Mouse (Mus musculus) cerebellum, adult 11 months (tissue): Measurements from ENCODE around the gene Dpp3.
"Not testable (repeated sequence)": the region's sequence is repeated elsewhere in the genome, so short reads cannot be mapped to it uniquely, and the experiment has no call there.

ENCODE experiments used
- DNase-seq: peaks from one replicate; pipeline ENCODE4 v3.0.0; 2022

Gene Dpp3

DNA sequence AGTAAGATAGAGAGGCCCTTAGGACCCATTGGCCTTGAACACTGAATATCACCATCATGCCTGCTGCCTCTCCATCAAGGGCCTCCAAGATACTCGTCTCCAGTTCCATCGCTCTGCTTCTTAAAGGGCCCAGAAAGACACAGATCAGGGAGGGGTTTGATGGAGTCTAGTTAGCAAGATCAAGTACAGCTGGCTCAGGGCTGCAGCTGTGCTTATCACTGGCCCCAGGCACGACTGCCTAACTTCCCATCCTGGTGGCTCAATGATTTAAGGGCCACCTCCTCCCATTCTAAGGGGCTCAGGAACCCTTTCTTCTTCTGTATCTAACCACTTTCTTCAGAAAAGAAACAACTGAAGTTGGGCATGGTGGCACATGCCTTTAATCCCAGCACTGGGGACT is 36.3 kb downstream of the Dpp3 start:
- DNase-seq: no peak

DNA sequence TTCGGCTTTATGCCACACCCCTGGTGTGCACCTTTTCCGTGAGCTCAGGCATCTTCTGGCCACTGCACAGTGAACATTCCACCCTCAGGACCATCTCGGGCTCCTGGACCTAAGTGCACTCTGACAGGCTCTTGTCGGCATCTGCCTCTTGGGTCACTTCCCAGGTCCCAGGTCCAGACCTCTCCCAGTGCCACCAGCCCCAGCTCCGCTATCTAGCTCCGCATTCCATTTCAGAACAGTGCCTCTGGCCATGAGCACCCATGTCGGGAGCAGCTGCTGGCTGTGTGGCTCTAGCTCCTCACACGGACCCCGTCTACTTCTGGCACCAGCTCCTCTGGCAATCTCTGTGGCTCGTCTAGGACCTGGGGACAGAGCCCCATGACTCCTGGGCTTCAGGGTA is 38.3 kb downstream of the Dpp3 start:
- DNase-seq: no peak

DNA sequence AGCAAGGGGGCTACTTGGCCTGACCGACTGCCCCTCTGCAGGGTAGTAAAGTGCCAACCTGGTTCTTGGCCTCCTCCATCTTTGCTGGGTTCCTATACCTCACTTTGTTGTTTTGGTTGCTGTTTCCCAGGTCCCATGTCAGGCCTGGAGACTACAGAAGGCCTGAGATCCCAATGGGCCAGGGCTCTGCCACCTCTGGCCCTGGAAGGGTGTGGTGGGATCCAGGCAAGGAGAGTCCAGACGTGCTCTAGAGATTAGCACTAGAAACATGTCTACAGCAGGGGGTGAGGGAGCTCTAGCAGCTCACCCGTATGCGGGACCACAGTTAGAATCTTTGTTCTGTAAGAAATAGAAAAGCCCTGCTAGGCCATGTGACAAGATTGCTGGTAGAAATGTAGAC is 44.1 kb downstream of the Dpp3 start:
- no peak for DNase-seq

DNA sequence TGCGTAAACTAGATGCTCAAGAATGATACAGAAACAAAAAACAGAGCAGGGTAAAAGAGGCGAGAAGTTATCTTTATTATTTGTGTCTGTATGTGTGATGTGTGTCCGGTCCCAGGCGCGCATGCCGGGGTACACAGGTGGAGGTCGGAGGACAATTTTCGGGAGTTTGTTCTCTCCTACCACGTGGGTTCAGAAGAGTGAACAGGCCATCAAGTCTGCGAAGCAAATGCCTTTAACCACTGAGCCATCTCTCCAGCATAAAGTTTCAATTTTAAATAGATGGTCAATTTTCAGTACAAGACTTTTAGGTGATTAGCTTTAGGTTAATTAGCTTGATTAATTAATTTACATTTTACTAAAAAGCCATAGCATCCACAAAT is 48.8 kb downstream of the Dpp3 start:
- DNase-seq: no peak

DNA sequence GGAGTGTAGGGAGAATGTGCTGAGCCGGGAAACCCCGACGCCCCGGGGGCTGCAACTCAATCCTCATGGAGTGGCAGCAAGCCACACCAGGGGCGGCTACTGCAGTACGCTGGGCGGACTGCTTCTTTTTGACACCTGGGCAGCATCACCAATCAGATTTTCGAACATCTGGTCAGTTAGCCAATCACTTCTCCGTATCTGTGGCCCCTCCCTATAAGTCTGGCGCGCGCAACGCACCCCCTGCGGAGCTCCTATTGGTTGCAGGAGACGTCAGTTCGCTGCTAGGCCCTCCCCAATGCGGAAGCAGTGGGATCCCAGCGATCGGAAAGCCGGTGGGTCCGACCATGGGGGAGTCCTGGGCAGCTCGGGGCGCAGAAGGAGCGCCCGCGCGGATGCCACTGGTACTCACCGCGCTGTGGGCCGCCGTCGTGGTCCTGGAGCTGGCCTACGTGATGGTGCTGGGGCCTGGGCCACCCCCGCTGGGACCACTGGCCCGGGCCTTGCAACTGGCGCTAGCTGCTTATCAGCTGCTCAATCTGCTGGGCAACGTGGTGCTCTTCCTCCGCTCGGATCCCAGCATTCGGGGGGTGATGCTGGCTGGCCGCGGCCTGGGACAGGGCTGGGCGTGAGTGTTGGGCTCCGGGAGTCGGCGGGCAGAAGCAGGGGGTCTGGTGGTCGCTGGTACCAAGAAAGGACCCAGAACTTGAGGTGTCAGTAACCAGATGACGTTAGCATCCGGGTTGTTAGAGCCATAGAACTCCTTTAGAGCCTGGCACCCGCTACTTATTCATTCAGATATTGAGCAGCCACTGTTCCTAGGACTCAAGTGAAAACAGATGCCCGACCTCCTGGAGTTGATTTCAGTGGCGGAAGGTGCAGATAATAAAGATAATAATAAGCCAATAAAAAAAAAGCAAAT is 49.4 kb downstream of the Dpp3 start, which contains the start of gene Zdhhc24:
Gene Zdhhc24, plus strand, starts transcription at position 264 of the 919 bp plus-strand sequence.
- peak; percentile 93 for DNase-seq

DNA sequence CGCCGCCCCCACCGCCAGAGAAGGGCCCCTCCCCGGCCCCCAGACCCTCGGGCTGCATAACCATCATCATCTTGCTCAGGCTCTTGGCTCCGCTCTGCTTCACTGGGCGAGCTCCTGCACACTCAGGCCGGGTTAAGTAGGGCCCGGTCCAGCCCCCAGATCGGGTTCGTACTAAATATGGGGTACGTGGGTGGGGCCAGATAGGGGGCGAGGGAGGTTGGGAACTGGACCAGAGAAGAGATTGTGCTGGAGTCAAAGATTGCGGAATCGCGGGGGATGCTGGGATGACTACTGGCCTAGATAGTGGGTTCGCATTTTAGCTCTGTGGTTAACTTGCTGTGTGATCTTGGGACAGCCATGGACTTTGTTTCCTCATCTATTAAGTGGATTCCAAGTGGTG is 50.3 kb downstream of the Dpp3 start, which contains the start of gene Actn3:
Gene Actn3, minus strand, starts transcription at position 125 of the 400 bp plus-strand sequence.
- DNase-seq: no peak

DNA sequence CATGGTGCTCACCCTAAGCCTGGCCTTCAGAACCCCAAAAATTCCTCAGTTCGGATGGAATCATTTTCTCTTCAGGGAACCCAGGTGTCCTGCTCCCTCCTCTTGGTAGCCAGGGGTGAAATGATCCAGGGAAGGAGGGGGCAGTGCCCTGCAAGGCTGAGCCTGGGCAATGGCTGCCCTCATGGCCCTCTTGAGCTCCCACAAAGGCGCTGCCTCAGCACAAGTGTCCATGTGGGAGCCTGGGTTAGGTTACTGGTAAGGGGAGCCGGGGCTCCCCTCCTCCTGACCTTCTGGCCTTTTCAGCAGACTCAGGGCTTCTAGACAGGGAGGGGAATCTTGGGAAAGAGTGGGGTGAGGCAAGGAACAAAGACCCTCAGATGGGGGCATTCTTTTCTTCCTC is 51.3 kb downstream of the Dpp3 start:
- no peak for DNase-seq

DNA sequence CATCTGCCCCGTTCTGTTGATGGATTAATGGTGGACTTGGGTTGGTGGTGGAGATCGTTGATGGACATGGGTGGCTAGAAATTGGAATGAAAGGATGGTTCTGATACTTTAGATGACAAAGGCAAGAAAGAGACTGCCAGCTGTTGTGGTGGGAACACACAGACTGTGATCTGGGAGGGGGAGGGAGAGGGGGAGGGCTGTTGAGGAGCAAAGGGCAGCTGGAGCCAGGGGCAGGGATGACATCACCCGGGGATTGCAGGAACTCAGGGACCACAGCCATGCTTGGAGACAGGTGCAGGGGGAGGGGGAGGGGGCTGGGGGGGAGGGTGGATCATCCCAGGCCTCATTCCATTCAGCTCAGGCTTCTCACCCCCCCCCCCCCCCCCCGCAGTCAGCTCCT is 51.8 kb downstream of the Dpp3 start:
- DNase-seq: no peak

DNA sequence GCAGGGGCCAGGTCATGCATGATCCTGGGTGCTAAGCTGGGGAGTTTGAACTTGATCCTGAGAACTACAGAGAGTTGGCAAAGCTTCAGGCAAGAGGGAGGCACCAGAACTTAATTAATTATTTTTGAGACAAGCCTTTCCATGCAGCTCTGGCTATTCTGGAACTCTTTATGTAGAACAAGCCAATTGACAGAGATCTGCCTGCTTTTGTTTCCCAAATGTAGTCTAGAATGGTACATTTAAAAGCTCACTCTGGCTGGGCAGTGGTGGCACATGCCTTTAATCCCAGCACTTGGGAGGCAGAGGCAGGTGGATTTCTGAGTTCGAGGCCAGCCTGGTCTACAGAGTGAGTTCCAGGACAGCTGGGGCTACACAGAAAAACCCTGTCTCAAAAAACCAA is 53.5 kb downstream of the Dpp3 start:
- not testable (repeated sequence) for DNase-seq

DNA sequence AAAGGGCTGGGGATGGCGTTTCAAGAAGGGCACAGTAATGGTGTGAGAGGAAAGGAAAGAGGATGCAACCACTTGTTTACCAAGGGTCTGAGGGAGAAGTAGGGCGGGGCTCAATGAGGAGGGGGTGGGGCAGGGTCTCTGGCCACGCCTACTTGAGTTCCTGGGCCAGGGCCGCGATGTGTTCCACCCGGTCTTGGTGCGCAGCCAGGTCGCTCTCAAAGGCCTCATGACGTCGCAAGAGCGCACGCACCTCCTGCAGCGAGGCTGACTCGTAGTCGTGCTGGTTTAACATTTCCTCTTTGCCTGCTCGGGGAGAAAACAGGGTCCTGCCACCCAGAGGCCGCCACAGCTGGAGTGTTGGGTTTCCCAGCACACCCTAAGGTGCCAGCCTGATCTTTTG is 62.9 kb downstream of the Dpp3 start:
- DNase-seq: no peak

DNA sequence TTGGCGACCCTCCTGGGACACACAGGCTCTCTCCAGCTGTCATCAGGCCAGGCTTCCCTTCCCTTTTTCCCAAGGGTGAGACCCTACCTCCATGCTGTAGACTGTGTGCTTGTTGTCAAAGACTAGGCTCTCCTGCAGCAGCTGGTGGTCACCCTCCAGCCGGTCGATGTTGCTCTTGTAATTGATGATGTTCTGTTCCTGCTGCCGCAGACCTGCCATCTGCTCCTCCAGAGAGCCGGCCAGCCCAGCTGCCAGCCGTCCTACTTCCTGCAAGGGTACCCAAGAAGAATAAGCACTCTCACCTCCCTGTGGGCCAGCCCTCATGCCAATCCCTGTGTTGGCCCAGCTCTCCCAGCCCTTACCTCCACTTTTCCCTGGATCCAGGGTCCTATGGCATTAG is 65.0 kb downstream of the Dpp3 start:
- no peak for DNase-seq

DNA sequence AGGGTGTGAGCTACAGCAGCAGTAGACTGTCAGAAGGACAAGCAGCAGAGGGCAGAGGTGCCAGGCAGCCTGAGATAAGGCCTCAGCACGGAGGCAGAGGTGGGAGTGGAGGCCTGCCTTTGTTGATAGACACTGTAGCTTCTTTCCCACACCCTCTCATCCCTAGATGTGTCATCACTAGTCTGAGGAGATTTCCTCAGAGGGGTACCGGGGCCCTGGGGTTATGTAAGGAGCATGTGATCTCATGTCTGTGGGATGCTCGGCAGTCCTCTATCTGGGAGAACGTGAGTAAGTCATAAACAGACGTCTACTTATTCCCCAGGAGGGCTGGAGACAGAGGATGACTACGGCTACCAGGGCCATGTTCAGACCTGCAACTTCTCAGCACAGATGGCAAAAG is 69.0 kb downstream of the Dpp3 start:
- no peak for DNase-seq
